Mouse (Mus musculus): ENCODE results near the gene Osbpl10. TPM values are rescaled to one million over a fixed set of nuclear protein-coding genes. Genes with fewer than 3 reads are reported as not detected.

Gene Osbpl10
- total RNA-seq, 2 experiments from 2014 or later, result 5.9 to 6.7 TPM

DNA sequence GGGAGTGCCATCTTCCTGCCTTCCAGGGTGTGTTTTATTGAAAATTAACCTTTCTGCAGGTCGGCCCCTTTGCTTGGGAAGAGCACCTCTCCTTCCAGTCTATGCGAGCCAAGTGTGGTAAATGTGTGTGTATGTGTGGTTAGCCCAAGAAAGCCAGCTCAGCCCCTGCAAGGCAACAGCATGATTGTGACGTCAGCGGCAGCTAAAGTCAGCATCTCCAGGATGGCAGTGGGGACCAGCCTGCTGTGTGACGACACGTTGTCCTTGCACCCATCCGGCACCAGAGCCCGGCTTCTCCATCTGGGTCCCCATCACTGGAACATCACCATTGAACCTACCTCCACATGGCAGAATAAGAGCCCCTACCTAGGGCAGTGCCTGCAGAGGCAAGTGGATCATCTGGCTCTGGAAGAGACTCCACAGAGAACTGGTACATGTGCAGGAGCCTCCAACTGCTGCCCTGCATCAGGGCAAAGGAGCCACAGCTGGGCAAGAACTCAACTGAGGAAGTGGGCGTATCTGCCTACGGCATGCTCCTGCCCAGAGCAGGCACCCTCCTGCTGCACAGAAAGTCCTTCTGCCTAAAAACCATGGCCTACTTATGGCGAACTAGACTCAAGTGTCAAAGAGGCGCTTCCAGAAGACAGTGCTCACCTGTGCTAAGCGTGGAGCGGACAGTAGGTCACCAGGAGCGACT lies 221.9 kb downstream of the Osbpl10 start:
- intact Hi-C loops (cut with DNase I; ENCODE audit: low total_unique reads), result no loop called here
- no peak for DNase-seq

DNA sequence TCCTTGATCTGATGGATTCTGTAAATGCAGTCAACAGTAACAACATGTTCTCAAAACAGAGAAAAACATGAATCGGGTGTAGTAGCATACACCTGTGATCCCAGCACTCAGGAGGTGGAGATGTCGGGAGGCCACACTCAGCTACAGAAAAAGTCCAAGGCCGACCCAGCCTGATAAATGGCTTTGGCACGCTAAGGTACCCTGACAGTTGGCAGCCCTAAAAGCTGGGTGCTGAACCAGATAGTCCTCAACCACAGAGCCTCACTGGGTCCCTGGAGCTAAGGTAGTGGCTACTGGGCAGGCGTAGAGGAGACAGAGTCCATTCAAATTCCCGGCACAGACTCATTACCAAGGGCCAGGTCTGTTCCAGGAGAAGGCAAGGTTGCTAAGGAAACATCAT lies 222.9 kb downstream of the Osbpl10 start:
- intact Hi-C loops (cut with DNase I; ENCODE audit: low total_unique reads), result no loop called here
- no peak for DNase-seq

DNA sequence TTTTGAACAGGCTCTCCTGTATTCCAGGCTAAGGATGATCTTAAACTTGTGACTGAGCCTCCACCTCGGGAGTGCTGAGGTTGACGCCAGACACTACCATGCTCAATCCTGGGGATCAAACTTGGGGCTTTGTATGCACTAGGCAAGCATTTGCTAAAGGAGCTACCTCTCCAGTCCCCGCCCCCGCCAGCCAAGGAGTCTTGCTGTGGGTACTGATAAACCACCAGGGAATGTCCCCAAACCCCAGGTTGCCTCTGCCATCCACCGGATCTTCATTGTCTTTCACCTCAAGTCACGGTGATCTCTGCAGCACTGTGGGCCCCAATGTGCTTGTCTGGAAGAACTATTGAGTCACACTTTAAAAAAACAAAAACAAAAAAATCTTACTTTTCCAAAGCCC lies 224.8 kb downstream of the Osbpl10 start:
- no peak for DNase-seq
- intact Hi-C loops (cut with DNase I; ENCODE audit: low total_unique reads), result no loop called here

DNA sequence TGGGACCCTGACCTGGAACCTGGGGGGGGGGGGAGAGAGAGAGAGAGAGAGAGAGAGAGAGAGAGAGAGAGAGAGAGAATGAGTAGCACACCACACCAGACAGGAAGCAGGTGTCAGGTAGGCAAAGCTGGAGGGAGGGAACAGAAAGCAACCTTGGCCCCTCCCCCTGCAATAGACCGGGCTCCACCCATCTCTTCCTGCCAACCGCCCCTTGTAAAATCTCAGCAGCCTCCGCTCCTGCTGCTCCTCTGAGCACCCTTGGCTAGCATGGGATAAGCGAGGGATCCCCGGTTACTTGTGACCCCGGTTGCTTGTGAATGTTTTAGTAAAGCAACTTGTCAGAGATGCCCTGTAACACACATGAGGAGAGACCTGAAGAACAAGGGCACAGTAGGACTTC lies 227.1 kb downstream of the Osbpl10 start:
- intact Hi-C loops (cut with DNase I; ENCODE audit: low total_unique reads), result no loop called here
- no peak for DNase-seq

DNA sequence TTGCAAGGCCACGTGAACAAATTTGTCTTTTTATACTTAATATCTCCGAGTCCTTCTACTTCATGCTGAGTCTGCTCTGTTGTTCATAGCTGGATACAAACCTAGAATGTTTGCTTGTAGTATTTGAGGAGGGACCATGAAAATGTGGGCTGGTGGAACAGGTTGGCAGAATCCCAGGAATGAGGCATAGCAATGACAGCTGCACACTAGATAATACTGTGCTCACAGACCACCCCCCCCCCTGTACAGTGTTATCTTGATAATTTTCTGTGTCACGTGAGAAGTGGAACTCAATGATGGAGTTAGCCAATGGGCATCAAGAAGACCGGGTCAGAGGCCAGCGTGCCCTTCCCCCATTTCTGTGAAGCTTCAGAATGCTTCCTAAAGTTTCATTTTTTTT lies 227.8 kb downstream of the Osbpl10 start:
- DNase-seq, result no peak
- intact Hi-C loops (cut with DNase I; ENCODE audit: low total_unique reads), result no loop called here

DNA sequence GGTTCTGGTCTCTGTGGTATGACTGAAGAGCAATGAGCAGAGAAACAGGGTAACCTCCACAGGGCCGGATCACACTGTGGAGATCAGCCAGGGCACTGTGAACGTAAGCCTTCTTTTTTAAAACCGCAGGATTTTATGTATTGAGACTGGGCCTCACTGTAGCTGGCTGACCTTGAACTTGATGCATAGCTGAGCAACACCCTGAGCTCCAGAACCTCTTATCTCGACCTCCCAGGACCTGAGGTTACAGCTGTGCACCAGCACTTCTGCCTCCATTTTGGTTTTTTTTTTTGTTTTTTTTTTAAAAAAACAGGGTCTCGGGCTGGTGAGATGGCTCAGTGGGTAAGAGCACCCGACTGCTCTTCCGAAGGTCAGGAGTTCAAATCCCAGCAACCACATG lies 231.4 kb downstream of the Osbpl10 start:
- intact Hi-C loops (cut with DNase I; ENCODE audit: low total_unique reads), result no loop called here

DNA sequence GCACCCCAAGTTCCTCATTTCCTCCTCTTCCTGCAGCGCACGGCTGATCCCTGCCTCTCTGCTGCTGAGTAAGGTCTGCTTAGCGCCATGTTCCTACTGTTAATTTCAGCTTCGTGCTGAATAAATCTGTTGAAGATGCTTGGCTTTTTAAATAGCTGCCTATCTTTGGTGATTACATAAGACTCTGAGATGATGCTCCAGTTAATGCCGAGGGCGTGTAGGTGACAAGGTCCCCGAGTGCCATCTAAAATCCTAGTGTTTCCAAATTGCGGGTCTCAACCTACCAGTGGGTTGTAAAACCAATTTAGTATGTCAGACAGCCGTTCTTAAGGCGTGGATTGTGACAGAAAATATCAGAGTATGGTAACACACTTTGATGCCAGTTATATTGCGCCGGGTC lies 232.2 kb downstream of the Osbpl10 start:
- DNase-seq, result no peak
- intact Hi-C loops (cut with DNase I; ENCODE audit: low total_unique reads), result no loop called here

More for the DNA sequence above, 231.4 kb downstream of the Osbpl10 start:
- no peak for DNase-seq

DNA sequence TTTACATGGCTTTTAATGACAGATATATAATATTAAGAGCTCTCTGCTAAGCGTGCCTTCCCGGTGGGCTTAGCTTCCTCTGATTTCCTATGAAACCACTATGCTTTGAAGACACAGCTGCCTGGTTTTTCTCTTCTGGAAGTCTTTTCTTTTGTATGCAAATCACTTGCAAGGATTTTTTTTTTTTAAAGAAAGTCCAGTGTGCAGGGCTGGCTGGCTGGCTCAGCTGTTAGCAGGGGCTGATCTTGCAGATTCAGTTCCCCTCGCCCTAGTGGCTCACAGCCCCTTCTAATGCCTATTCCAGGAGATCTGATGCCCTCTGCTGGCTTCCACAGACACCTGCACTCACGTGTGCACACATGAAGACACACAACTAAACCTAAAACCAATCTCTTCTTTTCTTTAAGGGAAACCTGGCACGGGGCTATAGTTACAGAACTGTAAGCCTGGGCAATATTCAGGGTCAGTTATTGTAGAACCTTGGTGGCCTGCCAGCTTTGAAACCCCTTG lies 235.4 kb downstream of the Osbpl10 start:
- no peak for DNase-seq
- intact Hi-C loops (cut with DNase I; ENCODE audit: low total_unique reads), result no loop called here

DNA sequence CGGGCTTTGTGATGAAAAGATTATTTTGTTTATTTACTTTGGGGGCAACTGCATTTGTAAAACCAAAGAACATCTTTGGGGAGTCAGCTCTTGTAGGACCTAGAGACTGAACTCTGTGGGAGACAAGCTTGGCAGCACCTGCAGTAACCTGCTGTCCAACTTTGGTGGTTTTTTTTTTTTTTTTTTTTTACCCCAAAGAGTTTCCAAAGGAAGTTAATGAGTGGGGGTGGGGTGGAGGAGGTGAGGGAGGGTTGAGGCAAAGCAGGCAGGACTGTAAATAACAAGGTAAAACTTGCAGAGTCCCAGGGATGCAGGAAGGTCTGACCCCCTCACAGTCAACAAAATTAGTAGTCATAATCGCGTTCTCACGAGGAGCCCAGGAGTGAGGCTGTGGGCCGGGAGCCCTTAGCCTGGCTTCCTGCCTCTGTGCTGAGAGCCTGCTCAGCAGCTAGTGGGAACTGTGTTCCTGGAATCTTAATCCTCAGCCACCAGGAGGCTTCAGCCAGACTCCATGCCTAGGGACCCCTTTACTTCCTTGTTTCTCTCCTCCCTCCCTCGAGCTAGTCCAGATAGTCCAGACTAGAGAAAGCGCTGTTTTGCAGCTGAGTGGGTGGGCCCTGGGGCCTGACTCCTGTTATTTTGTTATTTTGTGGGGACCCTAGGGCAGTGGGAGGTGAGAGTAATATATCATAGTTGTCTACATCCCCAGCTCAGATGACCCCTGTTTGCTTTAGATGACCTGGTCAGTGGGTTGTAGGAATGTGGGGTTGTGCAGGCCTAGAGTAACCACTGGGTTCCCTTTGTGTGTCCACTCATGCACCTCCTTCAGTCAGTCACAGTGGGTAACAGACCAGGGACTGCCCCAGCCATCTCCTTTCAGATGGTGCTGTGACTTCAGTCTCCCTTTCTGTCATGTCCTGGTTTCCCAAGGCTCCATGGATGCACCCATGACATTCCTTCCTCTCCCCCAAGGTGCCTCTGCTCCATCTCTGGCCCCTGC lies 236.5 kb downstream of the Osbpl10 start:
- intact Hi-C loops (cut with DNase I; ENCODE audit: low total_unique reads), result no loop called here
- no peak for DNase-seq

DNA sequence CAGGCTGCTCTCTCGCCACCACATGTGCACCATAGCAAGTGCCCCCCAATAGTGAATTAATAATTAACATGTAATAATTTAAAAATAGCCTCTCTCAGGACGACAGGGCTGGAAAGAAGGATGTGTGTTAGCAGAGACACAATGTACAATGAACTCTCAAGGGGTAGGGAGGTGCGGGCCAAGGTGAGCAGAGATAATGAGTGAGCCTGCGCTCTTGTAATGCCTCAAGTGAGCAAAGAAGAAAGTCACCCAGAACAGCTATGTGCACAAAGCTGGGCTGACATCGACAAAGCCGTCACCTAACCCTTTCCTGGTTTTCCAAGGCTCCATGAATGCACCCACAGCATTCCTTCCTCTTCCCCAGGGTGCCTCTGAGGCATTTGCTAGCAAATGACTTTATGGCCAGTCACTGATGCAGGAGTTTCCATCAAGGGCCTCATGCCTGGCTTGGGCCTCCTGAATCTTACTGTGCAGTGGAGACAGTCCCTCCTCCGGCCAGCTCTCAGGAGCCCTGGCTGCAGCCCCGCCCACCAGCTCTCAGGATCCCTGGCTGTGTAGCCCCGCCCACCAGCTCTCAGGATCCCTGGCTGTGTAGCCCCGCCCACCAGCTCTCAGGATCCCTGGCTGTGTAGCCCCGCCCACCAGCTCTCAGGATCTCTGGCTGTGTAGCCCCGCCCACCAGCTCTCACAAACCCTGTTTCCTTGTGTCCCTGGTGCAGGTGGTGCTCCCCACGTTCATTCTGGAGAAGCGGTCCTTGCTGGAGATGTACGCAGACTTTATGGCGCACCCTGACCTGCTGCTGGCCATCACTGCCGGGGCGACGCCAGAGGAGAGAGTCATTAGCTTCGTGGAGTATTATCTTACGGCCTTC lies 237.7 kb downstream of the Osbpl10 start:
- no peak for DNase-seq
- intact Hi-C loops (cut with DNase I; ENCODE audit: low total_unique reads), result no loop called here

DNA sequence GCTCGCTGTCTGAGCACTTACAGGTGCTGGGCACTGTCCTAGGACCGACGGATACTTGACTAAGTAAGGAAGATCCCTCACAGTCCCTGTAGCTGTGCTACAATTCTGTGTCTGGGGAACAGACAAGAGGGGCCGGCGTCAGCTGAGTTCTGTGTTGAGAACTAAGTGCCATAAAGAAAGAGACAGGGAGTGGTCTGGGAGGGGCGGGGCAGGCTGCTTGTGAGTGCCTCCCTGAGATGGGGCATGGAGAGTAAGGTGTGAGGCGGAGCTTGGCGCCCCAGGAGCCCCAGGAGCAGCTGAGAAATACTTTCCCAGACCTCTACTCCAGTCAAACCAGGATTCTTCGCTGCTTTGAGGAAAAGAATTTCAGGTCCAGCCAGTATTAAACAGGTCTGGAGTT lies 239.6 kb downstream of the Osbpl10 start:
- DNase-seq, result no peak
- intact Hi-C loops (cut with DNase I; ENCODE audit: low total_unique reads), result no loop called here

DNA sequence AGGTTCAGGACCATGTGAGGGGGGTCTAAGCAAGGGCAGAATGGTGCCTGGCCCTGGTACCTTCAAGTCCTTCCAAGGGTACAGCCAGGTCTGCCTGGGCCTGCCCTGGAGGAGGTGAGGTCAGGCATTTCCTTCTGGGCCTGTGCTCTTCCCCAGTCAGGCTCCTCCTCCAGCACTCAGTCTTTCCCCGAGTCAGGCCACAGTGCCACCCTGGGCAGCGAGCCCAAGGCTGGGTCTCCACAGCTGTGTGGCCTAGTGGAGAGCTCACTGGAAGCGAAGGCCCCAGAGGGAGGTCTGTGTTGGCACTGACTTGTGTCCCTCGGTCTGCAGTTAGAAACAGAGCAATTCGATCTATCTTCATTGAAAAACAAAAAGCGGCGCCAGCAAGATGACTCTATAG lies 242.1 kb downstream of the Osbpl10 start:
- intact Hi-C loops (cut with DNase I; ENCODE audit: low total_unique reads), result no loop called here
- DNase-seq, result peak; percentile 20

DNA sequence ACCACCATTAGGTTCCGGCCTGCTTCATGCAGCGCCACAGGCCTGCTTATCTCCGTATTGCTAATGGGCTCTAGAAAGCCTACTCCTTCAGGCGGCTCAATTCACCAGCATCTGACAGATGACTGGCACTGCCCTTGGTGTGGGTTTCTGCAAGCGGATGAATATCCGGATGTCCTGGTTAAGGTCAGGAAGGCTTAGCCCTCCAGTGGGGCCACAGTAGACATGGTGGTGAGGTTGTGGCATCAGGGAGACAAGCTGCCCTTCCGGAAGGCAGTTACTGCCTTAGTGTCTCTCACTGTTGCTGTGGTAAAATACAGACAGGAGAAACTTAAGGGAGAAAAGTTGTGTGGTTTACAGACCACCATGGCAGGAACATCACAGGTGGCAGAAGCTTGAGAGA lies 242.9 kb downstream of the Osbpl10 start:
- intact Hi-C loops (cut with DNase I; ENCODE audit: low total_unique reads), result no loop called here
- DNase-seq, result no peak

DNA sequence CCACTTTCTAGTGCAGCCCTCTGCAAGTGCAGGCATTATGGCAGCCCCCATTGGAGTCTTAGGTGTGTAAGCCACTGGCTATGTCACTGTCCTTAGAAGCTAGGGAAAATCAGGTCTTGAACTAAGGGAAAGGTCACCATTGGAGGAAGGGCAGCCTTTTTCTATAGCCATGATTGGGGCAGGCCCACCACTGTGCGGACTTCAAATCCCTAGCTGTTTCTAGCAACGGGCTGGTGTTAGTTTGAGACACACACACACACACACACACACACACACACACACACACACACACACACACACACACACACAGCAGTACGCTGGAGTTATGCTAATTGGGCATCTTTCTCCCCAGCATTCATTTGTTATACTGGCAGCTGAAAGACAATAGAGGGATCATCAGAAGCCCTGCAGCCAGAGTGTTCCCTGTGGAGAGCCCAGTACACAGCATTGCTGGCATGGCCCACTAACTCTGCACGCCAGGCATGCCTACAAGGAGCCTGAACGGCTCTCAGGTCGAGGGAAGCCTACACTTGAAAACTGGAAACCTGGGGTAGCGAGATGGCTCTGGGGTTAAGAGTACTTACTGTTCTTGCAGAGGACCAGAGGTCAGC lies 246.5 kb downstream of the Osbpl10 start:
- intact Hi-C loops (cut with DNase I; ENCODE audit: low total_unique reads), result no loop called here
- DNase-seq, result no peak

DNA sequence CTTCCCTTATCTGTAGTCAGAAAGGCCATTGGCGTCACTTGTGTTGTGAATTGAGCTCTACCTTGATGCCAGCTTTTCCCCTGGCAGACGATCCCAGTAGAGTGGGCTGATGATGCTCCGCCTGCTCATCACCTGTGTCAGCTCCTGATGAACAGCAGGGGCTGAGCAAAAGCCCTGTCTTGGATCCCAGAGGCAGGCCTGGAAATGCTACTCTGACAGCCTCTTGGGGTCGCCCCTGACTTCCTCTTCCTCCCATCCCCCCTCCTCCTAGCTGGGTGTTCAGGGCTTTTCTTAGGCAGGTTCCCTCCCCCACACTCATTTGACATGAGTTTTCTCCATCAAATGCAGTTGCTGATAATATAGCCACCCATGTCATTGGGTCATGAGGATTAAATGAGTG lies 250.8 kb downstream of the Osbpl10 start:
- intact Hi-C loops (cut with DNase I; ENCODE audit: low total_unique reads), result no loop called here

DNA sequence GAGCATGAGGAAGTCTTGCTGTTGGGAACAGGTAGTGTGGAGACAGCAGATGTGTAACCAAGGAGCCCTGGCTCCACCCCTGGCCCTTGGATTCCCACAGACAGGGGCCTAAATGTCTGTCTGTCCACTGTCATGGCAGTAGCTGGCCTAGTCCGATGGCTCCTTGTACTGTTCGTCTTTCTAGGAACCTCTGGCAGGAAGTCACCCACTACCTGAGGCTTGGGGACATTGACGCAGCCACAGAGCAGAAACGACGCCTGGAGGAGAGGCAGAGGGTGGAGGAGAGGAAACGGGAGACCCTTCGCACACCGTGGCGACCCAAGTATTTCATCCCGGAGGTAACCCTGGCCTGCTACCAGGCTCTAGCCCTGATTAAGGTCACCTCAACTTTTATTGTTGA lies 251.3 kb downstream of the Osbpl10 start:
- DNase-seq, result no peak
- intact Hi-C loops (cut with DNase I; ENCODE audit: low total_unique reads), result no loop called here

More for the DNA sequence above, 250.8 kb downstream of the Osbpl10 start:
- no peak for DNase-seq

DNA sequence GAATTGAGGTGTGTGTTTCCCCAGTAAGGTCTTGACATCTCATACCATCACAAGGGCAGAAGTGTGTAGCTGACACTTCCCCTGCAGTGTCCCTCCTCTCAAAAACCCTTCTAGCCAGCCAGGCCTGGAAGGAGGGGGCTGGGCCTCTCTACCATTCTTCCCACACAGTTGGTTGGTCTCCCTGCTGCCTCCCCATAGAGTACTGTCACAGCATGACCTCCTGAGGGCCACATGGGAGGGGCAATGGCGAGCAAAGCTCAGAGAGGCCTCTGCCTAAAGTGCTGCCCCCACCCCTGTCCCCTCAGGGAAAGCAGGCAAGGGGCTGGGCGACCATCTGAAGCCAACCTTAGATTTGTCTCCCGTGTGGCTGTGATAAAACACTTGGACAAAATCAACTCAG lies 251.8 kb downstream of the Osbpl10 start:
- no peak for DNase-seq
- intact Hi-C loops (cut with DNase I; ENCODE audit: low total_unique reads), result no loop called here

DNA sequence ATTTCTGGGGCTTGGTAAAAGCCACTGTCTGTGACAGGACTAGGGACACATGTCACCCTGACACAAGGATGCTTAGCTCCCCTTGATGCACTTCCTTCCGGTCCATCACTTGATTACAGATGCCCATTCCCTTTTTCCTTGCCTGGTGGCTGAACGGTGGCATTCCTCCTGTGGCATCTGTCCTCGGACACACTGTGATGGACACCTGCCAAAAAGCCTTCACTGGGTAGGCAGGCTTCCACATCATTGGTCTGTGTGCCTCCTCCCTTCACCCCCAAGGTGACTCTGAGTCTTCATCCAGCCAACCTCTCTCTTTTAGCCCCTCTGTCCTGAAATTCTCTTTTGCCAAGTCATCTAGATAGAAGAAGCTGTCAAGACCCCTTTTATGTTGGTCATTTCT lies 253.1 kb downstream of the Osbpl10 start:
- intact Hi-C loops (cut with DNase I; ENCODE audit: low total_unique reads), result no loop called here
- DNase-seq, result no peak

DNA sequence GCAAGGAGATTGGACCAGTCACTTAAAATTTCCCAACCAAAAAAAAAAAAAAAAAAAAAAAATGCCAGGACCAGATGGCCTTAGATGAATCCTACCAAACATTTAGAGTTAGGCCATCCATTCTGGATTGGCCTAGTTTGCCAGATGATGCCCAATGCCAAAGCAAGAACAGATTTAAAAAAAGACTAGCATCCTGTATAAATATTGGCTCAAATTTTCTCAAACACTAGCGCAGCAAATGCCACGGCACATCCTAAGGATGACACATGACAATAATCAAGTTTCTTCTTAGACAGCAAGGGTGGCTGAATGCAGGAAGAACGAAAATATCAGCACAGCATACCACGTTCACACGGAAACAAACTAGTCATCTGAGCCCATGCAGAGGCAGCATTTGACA lies 255.4 kb downstream of the Osbpl10 start:
- no peak for DNase-seq
- intact Hi-C loops (cut with DNase I; ENCODE audit: low total_unique reads), result no loop called here
